Mouse (Mus musculus) midbrain, embryonic 15.5 days (tissue): ENCODE data around the gene St8sia6. TPM values are rescaled to one million over a fixed set of nuclear protein-coding genes. Genes with fewer than 3 reads are reported as not detected.
"Not testable (repeated sequence)": the region's sequence is repeated elsewhere in the genome, so short reads cannot be mapped to it uniquely, and the experiment has no call there.

Source experiments
- ATAC-seq: fragments of 200-750 bp; cut with Nextera tagmentation; replicated peaks from 2 replicates; pipeline ENCODE4 v1.8.0; 2017; ENCODE audit warnings: moderate TSS enrichment
- H3K27ac ChIP-seq: fragments of 300-500 bp; sonication (generic); 2 replicates; pipeline ENCODE4 v1.5.1; 2015; ENCODE audit warnings: mild to moderate bottlenecking, inconsistent platforms
- H3K27me3 ChIP-seq: fragments of 300-500 bp; sonication (generic); replicated peaks from 2 replicates; pipeline ENCODE4 v1.6.1; 2015; ENCODE audit warnings: inconsistent platforms
- H3K36me3 ChIP-seq: fragments of 300-500 bp; sonication (generic); replicated peaks from 2 replicates; pipeline ENCODE4 v1.6.1; 2015; ENCODE audit warnings: inconsistent platforms
- H3K4me1 ChIP-seq: fragments of 300-500 bp; sonication (generic); 2 replicates; pipeline ENCODE4 v1.6.1; 2015; ENCODE audit warnings: inconsistent platforms
- H3K4me2 ChIP-seq: fragments of 300-500 bp; sonication (generic); 2 replicates; pipeline ENCODE4 v1.6.1; 2015; ENCODE audit warnings: inconsistent platforms, mild to moderate bottlenecking, moderate library complexity
- H3K4me3 ChIP-seq: fragments of 300-500 bp; sonication (generic); 2 replicates; pipeline ENCODE4 v1.5.1; 2015; ENCODE audit warnings: mild to moderate bottlenecking, inconsistent platforms
- H3K9ac ChIP-seq: fragments of 300-500 bp; sonication (generic); 2 replicates; pipeline ENCODE4 v1.6.1; 2015; ENCODE audit warnings: mild to moderate bottlenecking, inconsistent platforms
- H3K9me3 ChIP-seq: fragments of 300-500 bp; sonication (generic); 2 replicates; pipeline ENCODE4 v1.6.1; 2016; ENCODE audit warnings: inconsistent platforms
- WGBS: fragments of 180-500 bp; shearing (Covaris S2); methylation state at CpG from one replicate; pipeline ENCODE4 v1.1.7; 2015; ENCODE audit warnings: mixed read lengths; 5-methylcytosine and 5-hydroxymethylcytosine counted together
- polyA plus RNA-seq: library from polyadenylated mRNA; unstranded; fragments of >200 nt; fragmentation: Nextera tagmentation; extraction: Ambion mirVana; gene quantifications from 2 replicates; pipeline ENCODE4 v1.2.1, GENCODE M21; 2015

St8sia6 gene
- polyA plus RNA-seq, 1 experiment from 2014 or later: 1.1 TPM

- Histone ChIP-seq H3K9me3 (no peaks in the 10 kb centered on the region), H3K36me3 (no peaks in the 10 kb centered on the region), H3K4me3 (no peak overlapping the region), H3K9ac (no peak overlapping the region), H3K4me2 (no peak overlapping the region), H3K27ac (no peak overlapping the region), H3K27me3 (peaks cover 18% of the 10 kb centered on the region), H3K4me1 (peaks cover 9% of the 10 kb centered on the region; the same call in 1 of the 2 replicates)
- 28% methylated on average over 1 of the region's 1 CpGs for WGBS
- ATAC-seq: no peak
These were observed 4.5 kb downstream of the St8sia6 start for GRCm38 (mm10) chr2:13789365-13789764.

- H3K9me3 ChIP-seq: no peaks in the 10 kb centered on the region
- no peak overlapping the region for H3K4me3 ChIP-seq
- 0 out of 2 replicates have a peak, but pooled peaks cover 5% of the 10 kb centered on the region for H3K27me3 ChIP-seq
- no peak overlapping the region for H3K27ac ChIP-seq
- H3K4me2 ChIP-seq: no peak overlapping the region
- H3K36me3 ChIP-seq: no peaks in the 10 kb centered on the region
- H3K9ac ChIP-seq: no peak overlapping the region
- 61% methylated on average over 1 of the region's 1 CpGs for WGBS
- H3K4me1 ChIP-seq: no peaks in the 10 kb centered on the region
- ATAC-seq: no peak
These were observed 7.2 kb downstream of the St8sia6 start for GRCm38 (mm10) chr2:13786577-13787168.

- not testable (repeated sequence) for H3K4me1 ChIP-seq, ATAC-seq, H3K27ac ChIP-seq, H3K9ac ChIP-seq, H3K4me3 ChIP-seq, H3K9me3 ChIP-seq, H3K27me3 ChIP-seq, H3K36me3 ChIP-seq, H3K4me2 ChIP-seq
- 72% methylated on average over 3 of the region's 3 CpGs for WGBS
These were observed 7.9 kb downstream of the St8sia6 start for GRCm38 (mm10) chr2:13785992-13786391.

- H3K27ac ChIP-seq: no peak overlapping the region
- WGBS: 81% methylated on average over 2 of the region's 2 CpGs
- H3K9me3 ChIP-seq: no peaks in the 10 kb centered on the region
- 0 out of 2 replicates have a peak, but pooled peaks cover 2% of the 10 kb centered on the region for H3K27me3 ChIP-seq
- ATAC-seq: no peak
- H3K9ac ChIP-seq: no peak overlapping the region
- no peaks in the 10 kb centered on the region for H3K4me1 ChIP-seq
- H3K4me3 ChIP-seq: no peak overlapping the region
- H3K4me2 ChIP-seq: no peak overlapping the region
- H3K36me3 ChIP-seq: no peaks in the 10 kb centered on the region
These were observed 8.6 kb downstream of the St8sia6 start for GRCm38 (mm10) chr2:13785247-13785646.

GRCm38 (mm10) chr2:13784448-13784847, 9.4 kb downstream of the St8sia6 start:
- Histone ChIP-seq H3K36me3 (no peaks in the 10 kb centered on the region), H3K4me2 (no peak overlapping the region), H3K27ac (no peak overlapping the region), H3K9me3 (no peaks in the 10 kb centered on the region), H3K4me1 (no peaks in the 10 kb centered on the region), H3K9ac (no peak overlapping the region), H3K4me3 (no peak overlapping the region), H3K27me3 (no peaks in the 10 kb centered on the region)
- 86% methylated on average over 1 of the region's 1 CpGs for WGBS
- ATAC-seq: no peak

GRCm38 (mm10) chr2:13777032-13777431, 16.8 kb downstream of the St8sia6 start:
- ATAC-seq: no peak
- Histone ChIP-seq H3K27ac (no peak overlapping the region), H3K36me3 (no peaks in the 10 kb centered on the region), H3K9ac (no peak overlapping the region), H3K4me1 (no peaks in the 10 kb centered on the region), H3K4me2 (no peak overlapping the region), H3K27me3 (no peaks in the 10 kb centered on the region), H3K9me3 (no peaks in the 10 kb centered on the region), H3K4me3 (no peak overlapping the region)

- 87% methylated on average over 1 of the region's 1 CpGs for WGBS
- H3K36me3 ChIP-seq: no peaks in the 10 kb centered on the region
- no peaks in the 10 kb centered on the region for H3K4me1 ChIP-seq
- no peaks in the 10 kb centered on the region for H3K27me3 ChIP-seq
- no peak overlapping the region for H3K27ac ChIP-seq
- no peak overlapping the region for H3K9ac ChIP-seq
- H3K4me3 ChIP-seq: no peak overlapping the region
- no peak overlapping the region for H3K4me2 ChIP-seq
- no peak for ATAC-seq
- H3K9me3 ChIP-seq: no peaks in the 10 kb centered on the region
These were observed 17.4 kb downstream of the St8sia6 start for GRCm38 (mm10) chr2:13776453-13776852.

GRCm38 (mm10) chr2:13775056-13775455, 18.8 kb downstream of the St8sia6 start:
- WGBS: 92% methylated on average over 3 of the region's 3 CpGs
- H3K27me3 ChIP-seq: no peaks in the 10 kb centered on the region
- H3K9me3 ChIP-seq: no peaks in the 10 kb centered on the region
- no peak overlapping the region for H3K4me2 ChIP-seq
- ATAC-seq: no peak
- H3K9ac ChIP-seq: no peak overlapping the region
- H3K4me3 ChIP-seq: no peak overlapping the region
- H3K27ac ChIP-seq: no peak overlapping the region
- H3K36me3 ChIP-seq: no peaks in the 10 kb centered on the region
- H3K4me1 ChIP-seq: no peaks in the 10 kb centered on the region

- Histone ChIP-seq H3K9me3 (no peaks in the 10 kb centered on the region), H3K9ac (no peak overlapping the region), H3K36me3 (no peaks in the 10 kb centered on the region), H3K27ac (no peak overlapping the region), H3K4me3 (no peak overlapping the region), H3K4me2 (no peak overlapping the region), H3K4me1 (no peaks in the 10 kb centered on the region), H3K27me3 (no peaks in the 10 kb centered on the region)
- WGBS: 71% methylated on average over 5 of the region's 5 CpGs
- no peak for ATAC-seq
These were observed 25.3 kb downstream of the St8sia6 start for GRCm38 (mm10) chr2:13768524-13768923.

- no peak for ATAC-seq
- Histone ChIP-seq H3K27ac (no peak overlapping the region), H3K4me2 (no peak overlapping the region), H3K9me3 (no peaks in the 10 kb centered on the region), H3K36me3 (no peaks in the 10 kb centered on the region), H3K27me3 (no peaks in the 10 kb centered on the region), H3K9ac (no peak overlapping the region), H3K4me1 (no peaks in the 10 kb centered on the region), H3K4me3 (no peak overlapping the region)
- 59% methylated on average over 9 of the region's 9 CpGs for WGBS
These were observed 26.1 kb downstream of the St8sia6 start for GRCm38 (mm10) chr2:13767532-13768411.

- Histone ChIP-seq H3K27ac (no peak overlapping the region), H3K9ac (no peak overlapping the region), H3K27me3 (no peaks in the 10 kb centered on the region), H3K4me3 (no peak overlapping the region), H3K4me2 (no peak overlapping the region), H3K9me3 (no peaks in the 10 kb centered on the region), H3K4me1 (no peaks in the 10 kb centered on the region), H3K36me3 (no peaks in the 10 kb centered on the region)
- ATAC-seq: no peak
These were observed 33.5 kb downstream of the St8sia6 start for GRCm38 (mm10) chr2:13760366-13760765.

GRCm38 (mm10) chr2:13757412-13757811, 36.5 kb downstream of the St8sia6 start:
- Histone ChIP-seq H3K4me1 (no peaks in the 10 kb centered on the region), H3K4me3 (no peak overlapping the region)
- 84% methylated on average over 7 of the region's 7 CpGs for WGBS

GRCm38 (mm10) chr2:13755733-13756132, 38.1 kb downstream of the St8sia6 start:
- Histone ChIP-seq H3K4me1 (no peaks in the 10 kb centered on the region), H3K4me3 (no peak overlapping the region), H3K4me2 (no peak overlapping the region), H3K9me3 (no peaks in the 10 kb centered on the region), H3K9ac (no peak overlapping the region), H3K27ac (no peak overlapping the region), H3K27me3 (no peaks in the 10 kb centered on the region), H3K36me3 (no peaks in the 10 kb centered on the region)
- no peak for ATAC-seq
- 79% methylated on average over 4 of the region's 4 CpGs for WGBS

More at GRCm38 (mm10) chr2:13757412-13757811, 36.5 kb downstream of the St8sia6 start:
- Histone ChIP-seq H3K36me3 (no peaks in the 10 kb centered on the region), H3K27ac (no peak overlapping the region), H3K27me3 (no peaks in the 10 kb centered on the region), H3K9me3 (no peaks in the 10 kb centered on the region), H3K4me2 (no peak overlapping the region), H3K9ac (no peak overlapping the region)
- no peak for ATAC-seq
